Mouse (Mus musculus) MEL (cell line): ENCODE measurements at regions not wholly inside any gene's neighbourhood (a gene's known extent, or its start where the extent isn't known, plus 50 kb on each side); places are given as distances from the start of the nearest gene placed in this dataset.

Source experiments
- DNase-seq: peaks from one replicate; pipeline ENCODE4 v3.0.0; 2011; ENCODE audit warnings: low read depth, low spot score
- H3K27ac ChIP-seq: 2 replicates; pipeline ENCODE4 v1.5.1; 2012; ENCODE audit warnings: low read depth, mild to moderate bottlenecking, control low read depth, low read length, moderate library complexity; ENCODE audit not compliant: control insufficient read depth
- H3K27me3 ChIP-seq, 2 experiments: fragments of 150-350 bp in 1 of 2; sonication (generic) in 1 of 2; 2 replicates each; pipeline ENCODE4 v1.6.1; 2012; ENCODE audit warnings: low read length in 2 of 2, mild to moderate bottlenecking in 2 of 2, improper control_type of control experiment in 1 of 2, moderate library complexity in 1 of 2; ENCODE audit not compliant: insufficient read depth in 2 of 2, control insufficient read depth in 1 of 2
- H3K36me3 ChIP-seq, 2 experiments: 2 replicates each; pipeline ENCODE4 v1.6.1; 2012 to 2014; ENCODE audit warnings: low read length in 2 of 2, improper control_type of control experiment in 1 of 2, inconsistent platforms in 1 of 2, mild to moderate bottlenecking in 1 of 2; ENCODE audit not compliant: insufficient read depth in 2 of 2, control insufficient read depth in 1 of 2
- H3K4me1 ChIP-seq, 2 experiments: fragments of 150-350 bp in 1 of 2; sonication (generic) in 1 of 2; 2 replicates each; pipeline ENCODE4 v1.6.1; 2012; ENCODE audit warnings: low read length in 2 of 2, improper control_type of control experiment in 1 of 2, mild to moderate bottlenecking in 1 of 2; ENCODE audit not compliant: insufficient read depth in 2 of 2, control insufficient read depth in 1 of 2
- H3K4me3 ChIP-seq, 2 experiments: fragments of 150-350 bp in 1 of 2; sonication (generic) in 1 of 2; 2 replicates each; pipeline ENCODE4 v1.5.1; 2012; ENCODE audit warnings: low read depth in 2 of 2, low read length in 2 of 2, mild to moderate bottlenecking in 2 of 2, moderate library complexity in 2 of 2, control low read depth in 1 of 2, improper control_type of control experiment in 1 of 2; ENCODE audit not compliant: control insufficient read depth in 1 of 2, insufficient read depth in 1 of 2
- H3K79me2 ChIP-seq: 2 replicates; pipeline ENCODE4 v1.6.1; 2012; ENCODE audit warnings: mild to moderate bottlenecking, low read length, moderate library complexity; ENCODE audit not compliant: control insufficient read depth, poor library complexity, insufficient read depth
- H3K9ac ChIP-seq: 2 replicates; pipeline ENCODE4 v1.6.1; 2012; ENCODE audit warnings: low read depth, mild to moderate bottlenecking, control low read depth, low read length, moderate library complexity; ENCODE audit not compliant: control insufficient read depth, poor library complexity, severe bottlenecking
- H3K9me3 ChIP-seq: fragments of 150-350 bp; sonication (generic); replicated peaks from 2 replicates; pipeline ENCODE4 v1.6.1; 2012; ENCODE audit warnings: mild to moderate bottlenecking, low read length, improper control_type of control experiment, moderate library complexity; ENCODE audit not compliant: insufficient read depth
- CHD1 ChIP-seq: IDR thresholded peaks from 2 replicates; pipeline ENCODE4 v1.6.1; 2012; ENCODE audit warnings: low read depth, mild to moderate bottlenecking, inconsistent platforms, low read length, improper control_type of control experiment
- CHD2 ChIP-seq: IDR thresholded peaks from 2 replicates; pipeline ENCODE4 v1.6.1; 2011; ENCODE audit warnings: low read length, improper control_type of control experiment
- E2F4 ChIP-seq: IDR thresholded peaks from 2 replicates; pipeline ENCODE4 v1.6.1; 2011; ENCODE audit warnings: low read depth, low read length, improper control_type of control experiment, borderline replicate concordance
- ELF1 ChIP-seq: IDR thresholded peaks from 2 replicates; pipeline ENCODE4 v1.6.1; 2014; ENCODE audit warnings: low read depth, mild to moderate bottlenecking, inconsistent platforms, low read length, improper control_type of control experiment, moderate library complexity
- GATA1 ChIP-seq: IDR thresholded peaks from 2 replicates; pipeline ENCODE4 v1.6.1; 2011; ENCODE audit warnings: low read depth, low read length, improper control_type of control experiment
- MXI1 ChIP-seq: IDR thresholded peaks from 2 replicates; pipeline ENCODE4 v1.6.1; 2011; ENCODE audit warnings: mild to moderate bottlenecking, low read depth, low read length, improper control_type of control experiment
- POLR2AphosphoS5 ChIP-seq: IDR thresholded peaks from 2 replicates; pipeline ENCODE4 v1.6.1; 2012; ENCODE audit warnings: low read depth, borderline replicate concordance, mild to moderate bottlenecking, inconsistent platforms, low read length, moderate library complexity, mixed read lengths
- TCF12 ChIP-seq: IDR thresholded peaks from 2 replicates; pipeline ENCODE4 v1.6.1; 2014; ENCODE audit warnings: low read depth, mild to moderate bottlenecking, inconsistent platforms, low read length, improper control_type of control experiment, moderate library complexity
- UBTF ChIP-seq: IDR thresholded peaks from 2 replicates; pipeline ENCODE4 v1.6.1; 2012; ENCODE audit warnings: low read depth, mild to moderate bottlenecking, inconsistent platforms, low read length, improper control_type of control experiment, moderate library complexity, borderline replicate concordance; ENCODE audit not compliant: insufficient read depth
- USF1 ChIP-seq: IDR thresholded peaks from 2 replicates; pipeline ENCODE4 v1.6.1; 2014; ENCODE audit warnings: low read depth, mild to moderate bottlenecking, inconsistent platforms, low read length, improper control_type of control experiment, moderate library complexity
- ZNF384 ChIP-seq: IDR thresholded peaks from 2 replicates; pipeline ENCODE4 v1.6.1; 2012; ENCODE audit warnings: low read depth, mild to moderate bottlenecking, inconsistent platforms, low read length, improper control_type of control experiment

DNA sequence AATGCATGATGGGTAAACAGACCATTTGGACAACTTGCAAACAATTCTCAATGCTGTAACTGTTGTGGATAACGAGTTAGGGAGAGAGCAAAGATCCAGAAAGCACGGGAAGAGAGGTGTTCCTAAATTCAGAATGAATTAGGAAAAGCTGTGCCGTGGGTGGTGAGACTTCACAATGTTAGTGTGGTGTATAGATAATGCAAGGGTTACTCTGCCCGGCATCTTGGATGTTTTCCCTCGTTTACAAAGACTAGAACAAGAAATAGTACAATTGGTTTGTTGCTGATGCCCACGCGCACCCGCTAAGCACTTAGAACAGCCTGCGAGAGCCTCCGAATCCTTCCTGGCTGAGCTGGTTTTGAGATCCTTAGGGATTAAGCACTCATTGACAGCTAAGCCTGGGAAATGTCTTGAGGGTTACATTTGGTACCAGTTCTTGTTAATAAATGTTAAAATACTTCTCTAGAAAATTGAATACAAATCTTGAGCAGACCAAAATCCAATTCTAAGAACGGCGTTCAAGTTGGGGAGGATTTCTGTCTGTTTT is 413.1 kb downstream of the Epha4 start:
- Histone ChIP-seq H3K4me3 (no peak overlapping the region), H3K9ac (no peak overlapping the region), H3K9me3 (no peaks in the 10 kb centered on the region), H3K4me1 (no peaks in the 10 kb centered on the region), H3K36me3 (no peaks in the 10 kb centered on the region), H3K79me2 (no peaks in the 10 kb centered on the region), H3K27me3 (no peaks in the 10 kb centered on the region), H3K27ac (no peak overlapping the region)
- DNase-seq: no peak
- TF ChIP-seq TCF12 (no peak), USF1 (no peak), POLR2AphosphoS5 (no peak), CHD1 (no peak), MXI1 (no peak), UBTF (no peak), E2F4 (no peak), GATA1 (no peak)

DNA sequence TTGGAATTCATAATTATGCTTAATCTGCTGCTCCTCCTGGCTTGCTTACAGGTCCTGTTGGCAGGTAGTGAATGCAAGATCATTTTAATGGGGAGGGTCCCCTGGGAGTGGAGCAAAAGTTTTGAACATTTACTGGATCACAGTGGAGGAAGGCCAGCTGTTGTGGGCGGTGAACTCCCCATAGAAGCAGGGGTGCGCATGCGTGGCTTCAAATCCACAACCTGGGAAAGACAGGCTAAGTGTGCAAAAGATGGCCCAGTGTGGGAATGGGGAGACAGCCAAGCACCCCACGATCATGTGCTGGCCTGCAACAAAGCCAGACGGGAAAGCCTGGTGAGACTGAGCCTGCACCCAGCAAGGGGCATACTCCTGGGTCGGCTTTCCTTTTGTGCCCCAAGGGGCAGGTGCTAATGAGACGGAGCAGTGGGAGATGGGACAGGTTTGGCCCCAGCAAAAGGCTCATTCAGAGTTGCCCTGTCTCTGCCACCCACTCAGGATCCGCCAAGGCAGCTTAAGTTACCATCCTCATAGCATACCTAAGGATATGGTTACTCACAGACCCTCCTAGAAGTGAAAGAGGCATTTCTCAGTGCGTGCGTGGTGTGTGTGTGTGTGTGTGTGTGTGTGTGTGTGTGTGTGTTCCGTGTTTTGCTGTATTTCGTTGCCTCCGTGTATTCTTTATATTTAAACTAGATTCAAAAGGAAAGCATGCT is 412.3 kb downstream of the Epha4 start:
- no peak overlapping the region for H3K9ac ChIP-seq
- TF ChIP-seq ZNF384: no peak
- TF ChIP-seq, all 39 proteins: peak for 0
- no peaks in the 10 kb centered on the region for H3K9me3 ChIP-seq

DNA sequence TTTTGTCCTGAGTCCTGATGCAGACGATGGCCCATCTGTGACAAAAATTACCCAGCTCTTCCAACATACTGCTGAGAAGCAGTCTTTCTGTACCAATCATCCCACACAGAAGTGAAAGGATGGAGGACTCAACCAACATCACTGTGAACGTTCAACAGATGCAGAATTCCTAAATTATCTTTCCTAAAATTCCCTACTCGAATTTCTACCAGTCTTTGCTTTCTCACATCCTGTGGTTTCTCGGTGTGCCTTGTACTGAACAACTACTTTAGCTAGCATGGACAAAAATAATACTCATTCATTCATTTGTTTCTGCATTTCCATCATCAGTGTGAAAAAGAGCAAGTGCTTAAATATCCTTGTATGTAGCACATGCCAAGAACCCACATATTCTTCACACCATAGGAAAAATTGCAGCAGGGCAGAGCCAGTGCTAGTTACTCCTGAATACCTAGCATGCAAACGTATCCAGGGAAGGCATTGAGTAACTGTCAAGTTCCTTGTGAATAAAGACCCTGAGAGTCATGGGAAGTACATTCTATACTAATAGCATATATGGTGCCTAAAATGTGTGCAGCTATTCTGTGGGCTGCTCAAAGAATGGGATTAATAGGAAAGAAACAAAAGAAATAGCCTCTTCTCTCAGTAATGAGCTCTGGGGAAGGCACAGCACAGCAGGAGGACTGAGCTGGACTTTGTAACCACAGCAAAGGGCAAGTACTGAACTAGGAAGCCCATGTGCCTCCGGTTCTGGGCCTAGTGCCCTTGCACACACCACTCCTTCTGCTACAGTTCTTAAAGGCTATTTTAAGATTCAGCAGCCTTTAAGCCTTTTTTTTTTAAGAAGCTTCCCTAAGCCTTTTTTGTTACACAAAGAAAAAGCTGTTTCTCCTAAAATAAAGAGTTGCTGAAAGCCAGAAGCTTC is 404.8 kb downstream of the Epha4 start:
- H3K4me1 ChIP-seq: no peaks in the 10 kb centered on the region
- no peak for DNase-seq
- no peaks in the 10 kb centered on the region for H3K27me3 ChIP-seq

More for the DNA sequence above, 412.3 kb downstream of the Epha4 start:
- H3K79me2 ChIP-seq: no peaks in the 10 kb centered on the region
- no peaks in the 10 kb centered on the region for H3K4me1 ChIP-seq
- H3K36me3 ChIP-seq: no peaks in the 10 kb centered on the region
- H3K27ac ChIP-seq: no peak overlapping the region
- no peak overlapping the region for H3K4me3 ChIP-seq
- H3K27me3 ChIP-seq: no peaks in the 10 kb centered on the region
- no peak for DNase-seq

More for the DNA sequence above, 404.8 kb downstream of the Epha4 start:
- Histone ChIP-seq H3K36me3 (no peaks in the 10 kb centered on the region), H3K79me2 (no peaks in the 10 kb centered on the region), H3K4me3 (no peak overlapping the region), H3K9ac (no peak overlapping the region), H3K9me3 (no peaks in the 10 kb centered on the region), H3K27ac (no peak overlapping the region)
- TF ChIP-seq CHD2 (no peak), ELF1 (no peak), POLR2AphosphoS5 (no peak)
